Mouse (Mus musculus): ENCODE data around the gene Socs1. TPM values are rescaled to one million over a fixed set of nuclear protein-coding genes. Genes with fewer than 3 reads are reported as not detected.

Socs1 gene
- polyA plus RNA-seq, 1 experiment from 2014 or later, result 4.2 TPM

- Histone ChIP-seq H3K9me3 (no peaks in the 10 kb centered on the region), H3K4me1 (peaks cover 53% of the 10 kb centered on the region), H3K4me3 (no peak overlapping the region), H3K36me3 (replicated peaks) (no peaks in the 10 kb centered on the region), H3K27ac (replicated peaks) (no peak overlapping the region), H3K27me3 (replicated peaks; ENCODE audit: low read depth, poor library complexity, severe bottlenecking) (no peaks in the 10 kb centered on the region)
- WGBS, result 88% methylated on average over 2 of the region's 2 CpGs
- no peak for DNase-seq (ENCODE audit: low spot score)
Measured at GRCm38 (mm10) chr16:10741082-10741481, 44.3 kb downstream of the Socs1 start.

DNA sequence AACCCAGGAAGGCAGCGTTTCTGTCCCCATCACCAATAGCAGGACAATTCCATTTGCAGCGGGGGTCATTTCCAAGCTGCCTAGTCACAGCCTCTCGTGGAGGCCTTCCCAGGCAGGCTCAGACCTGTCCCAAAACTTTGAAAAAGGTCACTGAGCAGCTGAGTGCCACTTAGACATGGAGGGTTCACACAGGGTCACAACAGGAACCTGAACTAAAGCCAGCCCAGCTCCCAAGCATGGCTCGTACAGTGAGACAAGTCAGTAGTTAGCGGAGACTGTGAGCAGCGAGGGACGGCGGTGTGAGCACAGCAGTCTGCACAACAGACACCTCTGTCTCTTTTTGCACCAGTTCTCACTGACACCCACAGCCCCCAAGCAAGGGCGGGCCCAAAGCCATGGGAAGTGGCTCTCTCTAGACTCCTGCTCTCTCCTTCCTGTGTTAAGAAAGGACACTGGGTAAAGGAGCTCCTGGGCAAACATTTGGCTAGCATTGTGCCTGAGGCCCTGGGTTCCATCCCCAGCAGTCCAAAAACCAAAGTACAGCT lies 45.4 kb downstream of the Socs1 start:
- H3K27ac ChIP-seq (replicated peaks), result peak overlapping the region; percentile 57; the same call in 1 of the 2 replicates
- H3K4me3 ChIP-seq, result no peak overlapping the region
- no peaks in the 10 kb centered on the region for H3K9me3 ChIP-seq
- WGBS, result 62% methylated on average over 9 of the region's 9 CpGs
- no peak for DNase-seq (ENCODE audit: low spot score)
- peaks cover 53% of the 10 kb centered on the region for H3K4me1 ChIP-seq
- no peaks in the 10 kb centered on the region for H3K36me3 ChIP-seq (replicated peaks)
- no peaks in the 10 kb centered on the region for H3K27me3 ChIP-seq (replicated peaks; ENCODE audit: low read depth, poor library complexity, severe bottlenecking)

GRCm38 (mm10) chr16:10738866-10739265 lies 46.5 kb downstream of the Socs1 start:
- Histone ChIP-seq H3K27me3 (replicated peaks; ENCODE audit: low read depth, poor library complexity, severe bottlenecking) (no peaks in the 10 kb centered on the region), H3K4me3 (no peak overlapping the region), H3K27ac (replicated peaks) (peak overlapping the region; percentile 69), H3K9me3 (no peaks in the 10 kb centered on the region), H3K36me3 (replicated peaks) (no peaks in the 10 kb centered on the region), H3K4me1 (peaks cover 48% of the 10 kb centered on the region)
- no peak for DNase-seq (ENCODE audit: low spot score)
- WGBS, result 91% methylated on average over 3 of the region's 3 CpGs

- H3K4me1 ChIP-seq, result peaks cover 39% of the 10 kb centered on the region
- no peak overlapping the region for H3K4me3 ChIP-seq
- no peak for DNase-seq (ENCODE audit: low spot score)
- peak overlapping the region; percentile 69 for H3K27ac ChIP-seq (replicated peaks)
- whole genome bisulfite sequencing, result 28% methylated on average over 2 of the region's 2 CpGs
- no peaks in the 10 kb centered on the region for H3K9me3 ChIP-seq
- H3K27me3 ChIP-seq (replicated peaks; ENCODE audit: low read depth, poor library complexity, severe bottlenecking), result no peaks in the 10 kb centered on the region
- no peaks in the 10 kb centered on the region for H3K36me3 ChIP-seq (replicated peaks)
Measured at GRCm38 (mm10) chr16:10737571-10737970, 47.8 kb downstream of the Socs1 start.

GRCm38 (mm10) chr16:10736364-10736763 lies 49.0 kb downstream of the Socs1 start:
- Histone ChIP-seq H3K27ac (replicated peaks) (no peak overlapping the region), H3K9me3 (no peaks in the 10 kb centered on the region), H3K27me3 (replicated peaks; ENCODE audit: low read depth, poor library complexity, severe bottlenecking) (no peaks in the 10 kb centered on the region), H3K4me3 (no peak overlapping the region), H3K36me3 (replicated peaks) (no peaks in the 10 kb centered on the region), H3K4me1 (peaks cover 34% of the 10 kb centered on the region)
- DNase-seq (ENCODE audit: low spot score), result no peak
- 74% methylated on average over 10 of the region's 10 CpGs for WGBS

DNA sequence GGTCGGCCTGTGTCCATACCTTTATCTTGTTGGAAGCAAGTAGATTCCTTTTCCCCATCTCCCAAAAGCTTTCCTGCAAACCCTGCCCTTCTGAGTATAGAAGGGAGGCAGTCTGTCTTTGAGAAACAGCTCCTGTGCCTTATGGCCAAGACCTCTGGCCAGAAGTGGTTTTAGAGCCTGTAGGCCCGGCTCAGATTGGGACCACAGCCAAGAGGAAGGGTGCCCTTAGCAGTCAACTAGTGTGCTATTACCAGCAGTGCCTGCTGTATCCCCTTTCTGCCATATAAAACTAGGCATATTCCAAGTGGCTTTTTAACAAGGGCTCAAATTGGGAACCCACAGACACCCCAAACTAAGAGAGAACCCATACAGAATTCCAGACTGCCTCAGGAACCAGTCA lies 49.6 kb downstream of the Socs1 start:
- no peaks in the 10 kb centered on the region for H3K9me3 ChIP-seq
- 93% methylated on average over 2 of the region's 2 CpGs for WGBS
- H3K27ac ChIP-seq (replicated peaks), result no peak overlapping the region
- no peak overlapping the region for H3K4me3 ChIP-seq
- H3K27me3 ChIP-seq (replicated peaks; ENCODE audit: low read depth, poor library complexity, severe bottlenecking), result no peaks in the 10 kb centered on the region
- no peak for DNase-seq (ENCODE audit: low spot score)
- no peaks in the 10 kb centered on the region for H3K36me3 ChIP-seq (replicated peaks)
- peaks cover 34% of the 10 kb centered on the region for H3K4me1 ChIP-seq

DNA sequence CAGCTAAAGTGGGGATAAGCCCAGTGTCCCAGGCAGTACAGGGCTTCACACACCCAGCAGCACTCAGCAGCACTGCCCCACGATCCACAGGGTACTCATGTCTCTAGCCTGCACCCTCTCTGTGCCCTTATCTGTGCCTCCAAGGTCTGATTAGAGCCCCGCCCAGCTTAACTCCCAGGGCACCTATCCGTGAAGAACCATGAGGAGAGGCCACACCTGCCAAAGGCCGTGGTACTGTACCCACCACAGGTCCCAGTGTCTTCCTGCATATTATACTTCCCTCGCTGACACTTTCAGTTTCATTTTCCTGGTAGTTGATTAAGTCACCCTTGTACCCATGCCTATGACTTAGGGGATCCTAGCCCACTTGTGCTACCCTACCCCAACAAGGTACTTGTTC lies 52.9 kb downstream of the Socs1 start:
- Histone ChIP-seq H3K4me3 (no peak overlapping the region), H3K9me3 (no peaks in the 10 kb centered on the region), H3K27ac (replicated peaks) (no peak overlapping the region), H3K36me3 (replicated peaks) (no peaks in the 10 kb centered on the region), H3K27me3 (replicated peaks; ENCODE audit: low read depth, poor library complexity, severe bottlenecking) (no peaks in the 10 kb centered on the region), H3K4me1 (peaks cover 8% of the 10 kb centered on the region)
- 84% methylated on average over 5 of the region's 5 CpGs for WGBS
- no peak for DNase-seq (ENCODE audit: low spot score)

Other genes starting within 250 kb of the Socs1 start
- 18.5 and 19.3 TPM in 2 replicates for gene Dexi, start 242.5 kb downstream of the Socs1 start, polyA plus RNA-seq (2016; fragmentation: Nextera tagmentation; extraction: Ambion mirVana)
- 30.6 and 30.7 TPM in 2 replicates for gene Clec16a, start 240.2 kb downstream of the Socs1 start, polyA plus RNA-seq (2016; fragmentation: Nextera tagmentation; extraction: Ambion mirVana)
- not detected in 2 replicates for gene Tnp2, start 3.1 kb upstream of the Socs1 start, polyA plus RNA-seq (2016; fragmentation: Nextera tagmentation; extraction: Ambion mirVana)
- not detected in 2 replicates for gene Prm3, start 5.4 kb upstream of the Socs1 start, polyA plus RNA-seq (2016; fragmentation: Nextera tagmentation; extraction: Ambion mirVana)
- gene Prm2, start 10.6 kb upstream of the Socs1 start, polyA plus RNA-seq (2016; fragmentation: Nextera tagmentation; extraction: Ambion mirVana), result not detected in 2 replicates
- 0.36 TPM in 1 of 2 replicates, not detected in the other for gene Prm1, start 20.3 kb upstream of the Socs1 start, polyA plus RNA-seq (2016; fragmentation: Nextera tagmentation; extraction: Ambion mirVana)
- gene Gm11172, start 27.4 kb upstream of the Socs1 start, polyA plus RNA-seq (2016; fragmentation: Nextera tagmentation; extraction: Ambion mirVana), result not detected in 2 replicates
- 4.6 and 4.8 TPM in 2 replicates for gene Rmi2, start 49.5 kb upstream of the Socs1 start, polyA plus RNA-seq (2016; fragmentation: Nextera tagmentation; extraction: Ambion mirVana)